Mouse (Mus musculus) stomach, embryonic 14.5 days (tissue): ENCODE data around the gene Syne1. TPM values are rescaled to one million over a fixed set of nuclear protein-coding genes. Genes with fewer than 3 reads are reported as not detected.

Source experiments
- ATAC-seq: fragments of 200-750 bp; cut with Nextera tagmentation; 2 replicates; pipeline ENCODE4 v1.8.0; 2017; ENCODE audit warnings: low read depth, moderate TSS enrichment; ENCODE audit not compliant: insufficient number of reproducible peaks, insufficient read depth, low FRiP score
- H3K27ac ChIP-seq: fragments of 300-500 bp; sonication (generic); 2 replicates; pipeline ENCODE4 v1.5.1; 2014; ENCODE audit warnings: mild to moderate bottlenecking, low read length, moderate library complexity, mixed read lengths
- H3K27me3 ChIP-seq: fragments of 300-500 bp; sonication (generic); 2 replicates; pipeline ENCODE4 v1.6.1; 2014; ENCODE audit warnings: low read length, control low read depth, mixed read lengths; ENCODE audit not compliant: control insufficient read depth, insufficient read depth
- H3K36me3 ChIP-seq: fragments of 300-500 bp; sonication (generic); 2 replicates; pipeline ENCODE4 v1.6.1; 2014; ENCODE audit warnings: mild to moderate bottlenecking, control low read depth, low read length, moderate library complexity, mixed read lengths; ENCODE audit not compliant: control insufficient read depth, insufficient read depth
- H3K4me1 ChIP-seq: fragments of 300-500 bp; sonication (generic); 2 replicates; pipeline ENCODE4 v1.6.1; 2014; ENCODE audit warnings: low read length, control low read depth, mixed read lengths; ENCODE audit not compliant: control insufficient read depth, insufficient read depth
- H3K4me2 ChIP-seq: fragments of 300-500 bp; sonication (generic); replicated peaks from 2 replicates; pipeline ENCODE4 v1.6.1; 2014; ENCODE audit warnings: low read depth, low read length, control low read depth
- H3K4me3 ChIP-seq: fragments of 300-500 bp; sonication (generic); 2 replicates; pipeline ENCODE4 v1.5.1; 2014; ENCODE audit warnings: low read depth, low read length, control low read depth
- H3K9ac ChIP-seq: fragments of 300-500 bp; sonication (generic); replicated peaks from 2 replicates; pipeline ENCODE4 v1.6.1; 2014; ENCODE audit warnings: low read depth, mild to moderate bottlenecking, control low read depth, low read length, moderate library complexity, mixed read lengths
- H3K9me3 ChIP-seq: fragments of 300-500 bp; sonication (generic); 2 replicates; pipeline ENCODE4 v1.6.1; 2016; ENCODE audit warnings: low read depth, low read length, control low read depth; ENCODE audit not compliant: control insufficient read depth
- WGBS: fragments of 180-500 bp; shearing (Covaris S2); extraction: QIAGEN DNeasy Blood & Tissue Kit; methylation state at CpG from one replicate; pipeline ENCODE4 v1.1.7; 2014; 5-methylcytosine and 5-hydroxymethylcytosine counted together
- polyA plus RNA-seq: library from polyadenylated mRNA; unstranded; fragments of >200 nt; fragmentation: Nextera tagmentation; extraction: Ambion mirVana; gene quantifications from 2 replicates; pipeline ENCODE4 v1.2.1, GENCODE M21; 2014

Syne1 gene
- polyA plus RNA-seq, 1 experiment from 2014 or later: 19.9 TPM

DNA sequence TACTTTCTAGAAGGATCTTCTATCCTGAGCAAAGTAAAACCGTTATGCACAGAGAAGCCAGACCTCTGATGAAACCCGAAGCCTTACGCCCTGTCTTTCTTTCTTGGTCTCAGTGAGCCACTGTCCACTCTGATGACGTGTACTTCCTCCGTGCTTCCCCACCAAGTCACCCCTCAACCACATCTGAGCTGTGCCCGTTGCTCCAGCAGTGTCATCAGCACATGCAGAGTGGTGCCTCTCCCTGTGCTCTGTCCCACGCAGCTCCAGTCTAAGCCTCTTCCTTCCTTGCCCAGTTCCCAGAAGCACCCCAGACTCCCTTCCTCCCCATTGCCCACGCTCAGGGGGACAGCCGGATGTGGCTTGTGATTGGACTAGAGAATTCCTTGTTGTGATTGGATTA, 224.6 kb downstream of the Syne1 start:
- no peak for ATAC-seq

DNA sequence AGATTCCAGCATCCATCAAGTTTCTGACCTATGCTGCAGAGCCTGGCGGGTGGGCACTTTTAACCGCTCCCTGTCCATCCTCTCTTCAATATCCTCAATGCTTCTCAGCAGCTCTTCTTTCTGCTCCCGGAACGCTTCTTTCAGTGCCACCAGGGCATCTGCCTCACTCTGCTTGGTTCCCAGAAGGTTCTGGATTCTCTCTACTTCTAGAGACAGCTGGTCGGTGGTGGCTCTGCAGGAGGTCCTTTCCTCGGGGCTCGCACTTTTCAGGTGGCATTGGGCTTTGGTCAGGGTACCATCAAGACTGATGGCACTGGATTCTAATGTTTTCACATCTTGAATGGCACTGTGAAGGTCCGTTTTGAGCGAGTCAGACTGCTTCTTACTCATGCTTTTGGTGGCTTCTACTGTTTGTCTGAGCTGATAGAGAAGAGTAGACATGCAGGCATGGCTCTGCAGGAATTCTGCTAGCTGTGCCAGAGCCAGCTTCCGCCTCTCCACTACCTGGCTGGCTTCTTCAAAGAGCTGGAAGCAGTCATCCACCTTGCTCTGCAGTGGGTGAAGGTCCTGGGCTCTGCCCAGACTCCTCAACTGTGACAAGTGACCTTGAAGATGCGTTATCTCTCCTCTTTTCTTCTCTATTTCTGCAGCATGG, 227.4 kb downstream of the Syne1 start:
- Histone ChIP-seq H3K4me3 (no peak overlapping the region), H3K4me1 (no peaks in the 10 kb centered on the region), H3K9ac (no peak overlapping the region), H3K27me3 (no peaks in the 10 kb centered on the region), H3K27ac (no peak overlapping the region), H3K4me2 (no peak overlapping the region), H3K36me3 (no peaks in the 10 kb centered on the region), H3K9me3 (no peaks in the 10 kb centered on the region)
- no peak for ATAC-seq
- 83% methylated on average over 11 of the region's 11 CpGs for WGBS

More for the DNA sequence above, 224.6 kb downstream of the Syne1 start:
- no peaks in the 10 kb centered on the region for H3K9me3 ChIP-seq
- no peak overlapping the region for H3K27ac ChIP-seq
- H3K9ac ChIP-seq: no peak overlapping the region
- no peak overlapping the region for H3K4me2 ChIP-seq
- no peak overlapping the region for H3K4me3 ChIP-seq
- no peaks in the 10 kb centered on the region for H3K27me3 ChIP-seq
- no peaks in the 10 kb centered on the region for H3K4me1 ChIP-seq
- WGBS: 65% methylated on average over 9 of the region's 9 CpGs
- H3K36me3 ChIP-seq: no peaks in the 10 kb centered on the region

DNA sequence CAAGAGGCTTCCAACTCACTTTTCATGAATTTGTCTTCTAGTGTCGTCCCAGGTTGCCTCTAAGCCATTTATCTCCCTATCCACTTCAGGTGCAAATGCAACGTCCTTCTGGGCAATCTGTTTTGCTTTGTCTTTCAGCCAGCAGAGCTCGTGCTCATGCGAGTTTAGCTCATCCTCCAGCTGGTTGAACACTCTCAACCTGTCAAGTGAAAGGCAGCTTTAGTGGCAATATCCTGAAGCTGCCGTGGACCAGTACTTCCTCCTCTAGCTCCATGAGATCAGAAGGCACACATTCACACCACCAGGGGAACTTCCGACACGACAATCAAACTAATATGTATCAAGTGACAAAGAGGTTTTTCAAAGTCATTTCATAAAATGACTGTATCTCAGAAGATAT, 228.7 kb downstream of the Syne1 start:
- Histone ChIP-seq H3K9ac (no peak overlapping the region), H3K27me3 (no peaks in the 10 kb centered on the region), H3K9me3 (no peaks in the 10 kb centered on the region), H3K4me3 (no peak overlapping the region), H3K27ac (no peak overlapping the region), H3K36me3 (no peaks in the 10 kb centered on the region), H3K4me2 (no peak overlapping the region), H3K4me1 (no peaks in the 10 kb centered on the region)
- 26% methylated on average over 7 of the region's 7 CpGs for WGBS
- ATAC-seq: no peak

DNA sequence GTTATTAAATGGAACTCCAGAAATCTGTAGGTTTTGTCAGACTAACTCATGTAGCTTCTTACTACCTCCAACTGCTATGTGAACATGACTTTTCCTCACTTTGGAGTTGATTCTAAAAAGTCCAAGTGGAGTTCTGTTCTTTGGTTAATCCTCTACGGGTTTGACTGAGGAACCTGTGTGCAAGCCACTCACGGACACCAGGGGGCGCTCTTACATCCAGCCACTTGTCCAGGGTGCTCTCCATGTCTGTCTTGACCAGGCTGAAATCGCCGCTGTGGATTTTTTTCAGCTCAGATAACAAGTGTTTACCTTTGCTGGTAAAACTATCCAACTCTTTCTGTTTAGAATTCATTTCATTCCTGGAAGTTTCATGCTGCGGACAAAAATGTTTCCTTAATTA, 233.7 kb downstream of the Syne1 start:
- no peak overlapping the region for H3K9ac ChIP-seq
- no peaks in the 10 kb centered on the region for H3K4me1 ChIP-seq
- H3K4me3 ChIP-seq: no peak overlapping the region
- H3K9me3 ChIP-seq: no peaks in the 10 kb centered on the region
- no peak for ATAC-seq
- no peak overlapping the region for H3K27ac ChIP-seq
- no peak overlapping the region for H3K4me2 ChIP-seq
- no peaks in the 10 kb centered on the region for H3K27me3 ChIP-seq
- WGBS: 10% methylated on average over 6 of the region's 6 CpGs
- no peaks in the 10 kb centered on the region for H3K36me3 ChIP-seq

DNA sequence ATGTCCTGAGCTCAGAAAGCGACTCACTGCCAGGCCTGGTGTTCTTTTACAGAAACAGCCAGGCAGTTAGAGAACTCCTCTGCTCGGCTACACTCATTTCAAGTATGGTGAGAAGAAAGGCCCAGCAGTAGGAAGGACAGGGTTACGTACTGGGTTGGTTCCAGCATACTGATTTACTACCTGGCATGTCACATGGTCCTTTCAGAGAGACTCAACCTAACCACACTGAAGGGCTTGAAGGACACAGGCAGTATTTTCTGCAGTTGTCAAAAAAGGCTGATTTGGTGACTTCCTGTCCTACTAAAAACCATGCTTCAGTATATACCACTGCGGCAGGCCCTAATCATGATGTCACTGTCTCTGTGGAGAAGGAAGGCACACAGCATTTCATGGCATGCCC, 238.8 kb downstream of the Syne1 start:
- Histone ChIP-seq H3K36me3 (no peaks in the 10 kb centered on the region), H3K9me3 (no peaks in the 10 kb centered on the region), H3K9ac (no peak overlapping the region), H3K27me3 (no peaks in the 10 kb centered on the region), H3K4me1 (peaks cover 6% of the 10 kb centered on the region; the same call in 1 of the 2 replicates), H3K27ac (no peak overlapping the region), H3K4me3 (no peak overlapping the region), H3K4me2 (no peak overlapping the region)
- WGBS: 75% methylated on average over 4 of the region's 4 CpGs
- no peak for ATAC-seq

DNA sequence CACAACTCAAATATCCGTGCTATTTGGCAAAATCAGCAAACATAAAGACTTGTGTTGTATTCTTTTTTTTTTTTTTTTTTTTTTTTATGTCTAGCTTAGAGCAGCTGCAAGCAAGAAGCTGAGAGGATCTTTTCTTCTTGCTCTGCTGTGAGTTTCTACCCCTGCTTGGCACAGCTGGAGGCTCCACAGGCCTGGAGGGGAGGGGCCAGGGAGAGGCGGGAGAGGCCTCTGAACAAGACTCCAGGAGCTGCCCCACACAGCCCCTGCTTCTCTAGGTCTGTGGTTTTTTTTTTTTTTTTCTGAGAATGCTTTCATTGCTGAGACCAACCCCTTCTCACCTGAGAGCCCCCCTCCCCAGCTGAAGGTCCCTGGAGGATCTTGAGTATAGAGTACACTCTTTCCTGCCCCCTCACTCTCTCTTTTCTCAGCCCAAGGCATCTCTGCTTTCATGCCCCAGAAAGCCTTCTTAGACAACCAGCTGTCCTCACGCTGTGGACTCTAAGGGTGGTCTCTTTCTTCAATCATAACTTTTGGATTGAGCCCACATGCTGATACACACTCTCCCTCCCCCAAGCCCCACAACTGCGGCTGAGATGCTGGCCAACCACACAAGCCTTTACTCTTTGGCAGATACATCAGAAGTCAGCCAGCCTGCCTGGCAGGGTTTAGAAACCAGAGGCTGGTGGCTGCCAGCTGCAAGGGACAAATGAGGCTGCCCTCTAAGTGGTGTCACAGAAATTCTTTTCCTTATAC, 241.1 kb downstream of the Syne1 start:
- Histone ChIP-seq H3K27ac (peak overlapping the region; percentile 77), H3K36me3 (no peaks in the 10 kb centered on the region), H3K4me3 (no peak overlapping the region), H3K4me2 (no peak overlapping the region; the same call in 1 of the 2 replicates), H3K27me3 (no peaks in the 10 kb centered on the region), H3K9ac (no peak overlapping the region), H3K4me1 (peaks cover 6% of the 10 kb centered on the region; the same call in 1 of the 2 replicates), H3K9me3 (no peaks in the 10 kb centered on the region)
- ATAC-seq: peak; percentile 77; the same call in 1 of the 2 replicates
- 23% methylated on average over 4 of the region's 4 CpGs for WGBS

DNA sequence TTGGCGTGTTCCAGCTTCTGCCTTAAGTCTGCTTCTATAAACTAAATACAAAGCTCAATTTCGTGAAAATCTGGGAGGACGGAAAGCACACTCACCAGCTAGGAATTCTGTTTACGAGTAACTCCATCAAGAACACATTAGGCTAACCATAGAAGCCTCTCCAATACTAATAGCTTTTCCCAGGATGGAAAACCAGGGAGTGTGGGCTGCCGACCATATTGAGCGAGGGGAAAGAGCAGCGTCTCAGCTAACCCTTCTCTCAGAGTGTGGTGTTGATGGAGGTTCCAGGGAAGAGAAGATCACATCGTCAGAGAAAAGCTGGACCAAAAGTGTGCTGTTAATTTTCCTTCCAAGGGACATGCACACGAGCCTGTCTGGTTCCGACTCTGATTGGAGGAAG, 241.9 kb downstream of the Syne1 start:
- Histone ChIP-seq H3K4me2 (peak overlapping the region; percentile 6; the same call in 1 of the 2 replicates), H3K36me3 (no peaks in the 10 kb centered on the region), H3K9me3 (no peaks in the 10 kb centered on the region), H3K27ac (peak overlapping the region; percentile 77; the same call in 1 of the 2 replicates), H3K4me3 (no peak overlapping the region), H3K9ac (no peak overlapping the region), H3K4me1 (peaks cover 6% of the 10 kb centered on the region; the same call in 1 of the 2 replicates), H3K27me3 (no peaks in the 10 kb centered on the region)
- ATAC-seq: no peak
- 25% methylated on average over 10 of the region's 10 CpGs for WGBS

DNA sequence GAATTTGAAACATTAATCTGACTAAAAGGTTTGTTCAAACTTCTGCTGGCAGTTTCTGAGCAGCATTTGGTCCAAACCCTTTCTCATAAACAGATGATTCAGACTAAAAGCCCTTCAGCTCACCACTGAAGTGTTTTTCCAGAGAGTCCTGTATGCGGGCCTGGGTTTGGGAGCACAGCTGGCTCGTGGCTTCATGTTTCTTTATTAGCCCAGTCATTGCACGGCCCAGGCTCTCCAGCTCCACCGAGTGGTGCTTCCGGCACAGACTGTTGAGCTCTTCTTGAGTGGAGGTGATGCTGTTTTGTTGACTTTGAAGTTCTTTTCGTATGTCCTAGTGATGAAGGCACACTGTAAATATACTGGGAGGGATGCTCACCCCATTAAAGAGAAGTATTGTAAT, 245.7 kb downstream of the Syne1 start:
- H3K9me3 ChIP-seq: no peaks in the 10 kb centered on the region
- peak overlapping the region; percentile 63 for H3K27ac ChIP-seq
- H3K27me3 ChIP-seq: no peaks in the 10 kb centered on the region
- no peak overlapping the region for H3K4me3 ChIP-seq
- H3K9ac ChIP-seq: no peak overlapping the region
- no peaks in the 10 kb centered on the region for H3K36me3 ChIP-seq
- peak; percentile 61; the same call in 1 of the 2 replicates for ATAC-seq
- H3K4me2 ChIP-seq: no peak overlapping the region
- WGBS: 32% methylated on average over 6 of the region's 6 CpGs
- H3K4me1 ChIP-seq: peaks cover 3% of the 10 kb centered on the region; the same call in 1 of the 2 replicates
